Mouse (Mus musculus) ES-E14 (cell line): ENCODE data around the gene Map2k6.

Source experiments
- MAFK ChIP-seq: IDR thresholded peaks from 2 replicates; pipeline ENCODE4 v1.6.1; 2014; ENCODE audit warnings: mild to moderate bottlenecking, low read depth, low read length, inconsistent platforms; ENCODE audit not compliant: insufficient read depth
- ZC3H11A ChIP-seq: IDR thresholded peaks from 2 replicates; pipeline ENCODE4 v1.6.1; 2012; ENCODE audit warnings: low read depth, mild to moderate bottlenecking, inconsistent platforms, low read length, borderline replicate concordance
- ZNF384 ChIP-seq: IDR thresholded peaks from 2 replicates; pipeline ENCODE4 v1.6.1; 2012; ENCODE audit warnings: low read depth, low read length, inconsistent platforms

- no peak for TF ChIP-seq ZC3H11A
- TF ChIP-seq MAFK: no peak
- TF ChIP-seq ZNF384: no peak
Observed at GRCm38 (mm10) chr11:110453445-110454154, 54.7 kb downstream of the Map2k6 start.
